Mouse (Mus musculus): Measurements from ENCODE around the gene Susd4. TPM values are rescaled to one million over a fixed set of nuclear protein-coding genes. Genes with fewer than 3 reads are reported as not detected.

Gene Susd4
- polyA plus RNA-seq, 1 experiment from 2014 or later: 22.3 TPM

- DNase-seq (ENCODE audit: low spot score): no peak
- H3K9me3 ChIP-seq: peaks cover 7% of the 10 kb centered on the region; the same call in 1 of the 2 replicates
- H3K36me3 ChIP-seq: no peaks in the 10 kb centered on the region
- H3K4me1 ChIP-seq (replicated peaks): peaks cover 21% of the 10 kb centered on the region
- 75% methylated on average over 2 of the region's 2 CpGs for WGBS
- H3K27ac ChIP-seq: no peak overlapping the region
- H3K27me3 ChIP-seq (ENCODE audit: insufficient read depth, poor library complexity, severe bottlenecking): no peaks in the 10 kb centered on the region
- H3K4me3 ChIP-seq: no peak overlapping the region
Measured at GRCm38 (mm10) chr1:182912591-182912990, 148.9 kb downstream of the Susd4 start.

GRCm38 (mm10) chr1:182914121-182914908, 150.7 kb downstream of the Susd4 start:
- H3K4me3 ChIP-seq: no peak overlapping the region
- H3K27ac ChIP-seq: no peak overlapping the region
- H3K4me1 ChIP-seq (replicated peaks): peaks cover 16% of the 10 kb centered on the region
- no peak for DNase-seq (ENCODE audit: low spot score)
- WGBS: 87% methylated on average over 4 of the region's 4 CpGs
- H3K36me3 ChIP-seq: no peaks in the 10 kb centered on the region
- peaks cover 7% of the 10 kb centered on the region; the same call in 1 of the 2 replicates for H3K9me3 ChIP-seq
- H3K27me3 ChIP-seq (ENCODE audit: insufficient read depth, poor library complexity, severe bottlenecking): no peaks in the 10 kb centered on the region

- Histone ChIP-seq H3K4me3 (no peak overlapping the region), H3K4me1 (replicated peaks) (peaks cover 11% of the 10 kb centered on the region), H3K27ac (no peak overlapping the region), H3K36me3 (no peaks in the 10 kb centered on the region), H3K27me3 (ENCODE audit: insufficient read depth, poor library complexity, severe bottlenecking) (no peaks in the 10 kb centered on the region), H3K9me3 (peaks cover 7% of the 10 kb centered on the region; the same call in 1 of the 2 replicates)
- DNase-seq (ENCODE audit: low spot score): no peak
- 92% methylated on average over 5 of the region's 5 CpGs for WGBS
Measured at GRCm38 (mm10) chr1:182916166-182916565, 152.5 kb downstream of the Susd4 start.

- H3K4me1 ChIP-seq (replicated peaks): peaks cover 21% of the 10 kb centered on the region
- 48% methylated on average over 8 of the region's 8 CpGs for WGBS
- no peak for DNase-seq (ENCODE audit: low spot score)
- no peaks in the 10 kb centered on the region for H3K9me3 ChIP-seq
- no peaks in the 10 kb centered on the region for H3K36me3 ChIP-seq
- peak overlapping the region; percentile 53 for H3K27ac ChIP-seq
- H3K4me3 ChIP-seq: no peak overlapping the region
- no peaks in the 10 kb centered on the region for H3K27me3 ChIP-seq (ENCODE audit: insufficient read depth, poor library complexity, severe bottlenecking)
Measured at GRCm38 (mm10) chr1:182918718-182919346, 155.2 kb downstream of the Susd4 start.

DNA sequence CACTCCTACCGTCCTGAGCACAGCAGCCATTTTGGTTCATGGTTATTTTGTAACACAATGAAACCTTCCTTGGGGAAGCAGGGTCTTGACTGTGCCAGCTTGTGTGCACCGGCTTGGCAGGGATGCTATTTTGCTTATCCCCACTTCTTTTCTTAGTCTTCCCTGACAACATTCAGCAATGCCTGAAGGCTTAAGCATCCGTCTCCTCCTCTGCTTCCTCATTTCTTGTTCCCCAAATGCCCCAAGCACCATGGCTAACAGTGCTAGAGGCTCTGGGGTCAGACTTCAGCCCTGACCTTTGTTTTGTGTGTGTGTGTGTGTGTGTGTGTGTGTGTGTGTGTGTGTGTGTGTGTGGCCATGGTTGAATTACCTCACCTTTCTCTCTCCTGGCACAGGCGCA, 159.2 kb downstream of the Susd4 start:
- 65% methylated on average over 4 of the region's 4 CpGs for WGBS
- no peaks in the 10 kb centered on the region for H3K9me3 ChIP-seq
- no peak for DNase-seq (ENCODE audit: low spot score)
- peak overlapping the region; percentile 69 for H3K27ac ChIP-seq
- H3K27me3 ChIP-seq (ENCODE audit: insufficient read depth, poor library complexity, severe bottlenecking): no peaks in the 10 kb centered on the region
- no peak overlapping the region for H3K4me3 ChIP-seq
- peaks cover 21% of the 10 kb centered on the region for H3K4me1 ChIP-seq (replicated peaks)
- H3K36me3 ChIP-seq: no peaks in the 10 kb centered on the region

DNA sequence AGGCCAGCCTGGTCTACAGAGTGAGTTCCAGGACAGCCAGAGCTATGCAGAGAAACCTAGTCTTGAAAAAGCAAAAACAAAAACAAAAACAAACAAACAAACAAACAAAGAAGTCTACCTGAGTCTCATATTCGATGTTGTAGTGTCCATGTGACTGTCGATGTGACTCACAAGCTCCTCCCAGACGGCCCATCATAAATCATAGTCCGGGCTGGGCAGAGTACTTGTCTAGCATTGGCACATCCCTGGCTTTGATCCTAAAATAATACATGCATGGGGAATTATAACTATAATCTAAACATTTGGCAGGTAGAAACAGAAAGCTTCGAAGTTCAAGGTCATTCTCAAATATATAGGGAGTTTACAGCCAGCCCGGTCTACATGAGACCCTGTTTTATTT, 162.8 kb downstream of the Susd4 start:
- WGBS: 89% methylated on average over 6 of the region's 6 CpGs
- Histone ChIP-seq H3K27ac (no peak overlapping the region), H3K36me3 (no peaks in the 10 kb centered on the region), H3K4me1 (replicated peaks) (peaks cover 11% of the 10 kb centered on the region), H3K4me3 (no peak overlapping the region), H3K27me3 (ENCODE audit: insufficient read depth, poor library complexity, severe bottlenecking) (no peaks in the 10 kb centered on the region), H3K9me3 (no peaks in the 10 kb centered on the region)
- DNase-seq (ENCODE audit: low spot score): no peak

DNA sequence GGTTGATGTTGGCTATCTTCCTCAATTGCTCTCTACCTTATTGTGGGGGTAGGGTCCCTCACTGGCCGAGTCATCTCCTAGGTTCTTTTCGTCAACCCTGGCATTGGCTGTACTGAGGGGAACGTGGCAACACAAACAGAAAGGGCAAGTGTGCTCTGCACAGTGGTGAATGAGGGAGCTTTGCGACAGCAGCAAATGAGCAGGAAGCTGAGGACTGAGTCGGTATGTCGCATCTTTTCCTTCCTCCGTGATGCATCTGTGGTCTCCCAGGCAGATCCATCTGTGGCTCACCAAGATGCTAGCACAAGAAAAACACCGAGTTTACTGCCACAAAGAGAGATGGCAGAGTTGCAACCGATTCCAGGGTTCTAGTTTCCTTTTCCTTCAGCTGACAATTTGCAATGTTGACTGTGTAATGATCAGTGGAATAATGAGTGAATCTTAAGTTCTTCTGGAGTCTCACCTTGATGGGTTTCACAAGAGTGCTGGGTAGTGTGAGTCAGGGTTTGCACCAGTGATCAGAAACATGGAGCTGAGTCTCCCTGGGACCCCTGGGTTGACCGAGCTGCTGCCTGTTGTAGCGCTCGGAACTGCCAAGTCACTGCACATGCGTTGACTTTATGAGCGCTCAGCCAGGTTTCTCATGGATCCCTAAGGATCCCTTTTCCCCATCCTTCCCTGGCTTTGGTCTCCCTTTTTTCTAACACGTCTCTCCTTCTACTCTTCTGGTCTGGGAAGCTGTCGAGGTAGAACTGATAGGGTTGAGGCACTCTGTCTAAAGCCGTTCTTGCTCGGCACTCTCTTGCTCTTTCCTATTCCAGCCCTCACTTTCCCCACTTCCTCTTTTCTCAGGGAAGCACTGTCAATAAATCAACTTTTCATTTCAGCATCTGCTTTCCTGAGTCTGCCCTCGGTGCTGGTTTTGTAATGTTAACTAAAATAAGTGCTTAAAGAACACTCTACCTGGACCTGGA, 164.5 kb downstream of the Susd4 start:
- Histone ChIP-seq H3K4me1 (replicated peaks) (peaks cover under 1% of the 10 kb centered on the region), H3K36me3 (no peaks in the 10 kb centered on the region), H3K27me3 (ENCODE audit: insufficient read depth, poor library complexity, severe bottlenecking) (no peaks in the 10 kb centered on the region), H3K27ac (no peak overlapping the region), H3K9me3 (0 out of 2 replicates have a peak, but pooled peaks cover 3% of the 10 kb centered on the region), H3K4me3 (no peak overlapping the region)
- 86% methylated on average over 19 of the region's 19 CpGs for WGBS
- DNase-seq (ENCODE audit: low spot score): no peak

- H3K4me3 ChIP-seq: no peak overlapping the region
- H3K4me1 ChIP-seq (replicated peaks): no peaks in the 10 kb centered on the region
- no peaks in the 10 kb centered on the region for H3K27me3 ChIP-seq (ENCODE audit: insufficient read depth, poor library complexity, severe bottlenecking)
- H3K9me3 ChIP-seq: 0 out of 2 replicates have a peak, but pooled peaks cover 3% of the 10 kb centered on the region
- no peak overlapping the region for H3K27ac ChIP-seq
- 39% methylated on average over 6 of the region's 6 CpGs for WGBS
- no peak for DNase-seq (ENCODE audit: low spot score)
- H3K36me3 ChIP-seq: no peaks in the 10 kb centered on the region
Measured at GRCm38 (mm10) chr1:182935469-182935868, 171.8 kb downstream of the Susd4 start.

GRCm38 (mm10) chr1:182937486-182938120, 173.9 kb downstream of the Susd4 start:
- Histone ChIP-seq H3K9me3 (0 out of 2 replicates have a peak, but pooled peaks cover 3% of the 10 kb centered on the region), H3K27ac (no peak overlapping the region), H3K4me1 (replicated peaks) (peaks cover 3% of the 10 kb centered on the region; the same call in 1 of the 2 replicates), H3K4me3 (no peak overlapping the region), H3K27me3 (ENCODE audit: insufficient read depth, poor library complexity, severe bottlenecking) (no peaks in the 10 kb centered on the region), H3K36me3 (no peaks in the 10 kb centered on the region)
- no peak for DNase-seq (ENCODE audit: low spot score)
- WGBS: 65% methylated on average over 10 of the region's 10 CpGs

DNA sequence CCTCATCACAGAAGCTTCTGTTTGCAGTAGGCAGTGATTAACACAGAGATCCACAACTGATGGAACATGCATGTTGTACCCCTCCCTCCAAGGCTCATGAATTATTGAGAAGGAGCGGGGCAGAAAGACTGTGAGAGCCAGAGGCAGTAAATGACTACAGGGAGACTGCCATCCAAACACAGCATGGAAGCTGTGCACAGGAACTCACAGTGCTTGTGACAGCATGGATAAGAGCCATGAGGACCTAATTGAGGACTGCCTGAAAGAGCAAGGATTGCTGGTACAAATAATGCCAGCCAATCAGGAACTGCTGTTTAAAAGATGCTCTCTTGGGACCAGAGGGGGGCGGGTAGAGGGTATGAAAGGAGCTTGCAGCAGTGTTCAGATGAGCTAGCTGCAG, 178.3 kb downstream of the Susd4 start:
- Histone ChIP-seq H3K27ac (no peak overlapping the region), H3K4me1 (replicated peaks) (peaks cover 3% of the 10 kb centered on the region; the same call in 1 of the 2 replicates), H3K4me3 (no peak overlapping the region), H3K36me3 (no peaks in the 10 kb centered on the region), H3K9me3 (no peaks in the 10 kb centered on the region), H3K27me3 (ENCODE audit: insufficient read depth, poor library complexity, severe bottlenecking) (no peaks in the 10 kb centered on the region)
- WGBS: 77% methylated on average over 2 of the region's 2 CpGs
- DNase-seq (ENCODE audit: low spot score): no peak

GRCm38 (mm10) chr1:182943911-182944310, 180.3 kb downstream of the Susd4 start:
- no peaks in the 10 kb centered on the region for H3K9me3 ChIP-seq
- no peaks in the 10 kb centered on the region for H3K27me3 ChIP-seq (ENCODE audit: insufficient read depth, poor library complexity, severe bottlenecking)
- H3K36me3 ChIP-seq: no peaks in the 10 kb centered on the region
- peaks cover 3% of the 10 kb centered on the region; the same call in 1 of the 2 replicates for H3K4me1 ChIP-seq (replicated peaks)
- 87% methylated on average over 3 of the region's 3 CpGs for WGBS
- no peak for DNase-seq (ENCODE audit: low spot score)
- H3K4me3 ChIP-seq: no peak overlapping the region
- no peak overlapping the region for H3K27ac ChIP-seq

GRCm38 (mm10) chr1:182944638-182945037, 181.0 kb downstream of the Susd4 start:
- no peak overlapping the region for H3K4me3 ChIP-seq
- H3K27ac ChIP-seq: no peak overlapping the region
- H3K4me1 ChIP-seq (replicated peaks): peaks cover 3% of the 10 kb centered on the region; the same call in 1 of the 2 replicates
- H3K9me3 ChIP-seq: no peaks in the 10 kb centered on the region
- H3K27me3 ChIP-seq (ENCODE audit: insufficient read depth, poor library complexity, severe bottlenecking): no peaks in the 10 kb centered on the region
- DNase-seq (ENCODE audit: low spot score): no peak
- WGBS: 86% methylated on average over 5 of the region's 5 CpGs
- no peaks in the 10 kb centered on the region for H3K36me3 ChIP-seq

Data from hindbrain, embryonic 10.5 days (tissue).